Comparison of ENCODE assay signal across 27 mouse cellular contexts in the genomic region with DNA sequence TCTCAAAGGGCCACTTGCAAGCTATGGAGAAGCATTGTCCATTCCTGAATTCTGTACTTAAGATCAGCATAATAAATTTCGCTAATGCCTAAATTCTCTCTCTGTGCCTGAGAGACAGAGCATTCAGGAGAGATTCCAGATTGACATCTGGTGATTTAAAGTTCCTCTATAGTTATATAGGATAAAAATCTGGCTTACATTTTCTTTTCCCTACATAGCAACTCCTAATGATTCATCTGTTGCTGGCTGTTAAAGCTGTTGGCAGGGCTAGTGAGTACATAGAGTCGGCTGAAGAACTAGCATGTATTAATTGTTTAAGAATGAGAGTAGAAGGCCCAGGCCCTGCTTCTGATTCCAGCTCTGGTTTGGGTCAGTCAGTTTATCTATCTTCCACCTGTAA.
DNase-seq lines count a peak whose midpoint lies in the region; ATAC-seq and TF ChIP-seq lines count a peak whose summit lies in the region.
"Had no signal": no experiment of that assay in that cellular context is flagged by ENCODE, and none has a peak within 500 bp of the region (broad histone marks: within the 10 kb centered on the region; RNA-seq: fewer than 3 reads in every experiment).

No protein-coding gene starts in this region.

- no peaks in the 10 kb centered on the region for H3K9me3 ChIP-seq in forebrain, embryonic 14.5 days (replicated peaks; ENCODE audit: control insufficient read depth, low read length)
- H3K9me3 ChIP-seq in forebrain, postnatal 0 days (ENCODE audit: low read length) = no peaks in the 10 kb centered on the region
- H3K9me3 ChIP-seq in limb, embryonic 14.5 days (ENCODE audit: control insufficient read depth, low read length) = no peaks in the 10 kb centered on the region
- H3K9me3 ChIP-seq in limb, embryonic 10.5 days (replicated peaks) = no peaks in the 10 kb centered on the region
- H3K9me3 ChIP-seq: embryonic facial prominence, embryonic 13.5 days; embryonic facial prominence, embryonic 15.5 days; forebrain, embryonic 10.5 days; forebrain, embryonic 12.5 days; forebrain, embryonic 15.5 days; G1E had no signal

- no peak overlapping the region for H3K9ac ChIP-seq in forebrain, embryonic 14.5 days (ENCODE audit: low read length)
- no peak overlapping the region for H3K9ac ChIP-seq in forebrain, postnatal 0 days
- no peak overlapping the region for H3K9ac ChIP-seq in limb, embryonic 14.5 days (ENCODE audit: low read depth, low read length, severe bottlenecking)
- H3K9ac ChIP-seq: embryonic facial prominence, embryonic 13.5 days; embryonic facial prominence, embryonic 15.5 days; forebrain, embryonic 12.5 days; forebrain, embryonic 15.5 days had no signal

- peak; percentile 12 for DNase-seq in forebrain, embryonic 14.5 days (ENCODE audit: low spot score)
- DNase-seq in forebrain, postnatal 0 days = no peak
- DNase-seq in limb, embryonic 14.5 days (ENCODE audit: low spot score) = peak; percentile 2
- DNase-seq in limb, embryonic 10.5 days (ENCODE audit: low spot score) = no peak
- DNase-seq in brain, adult 2 months (ENCODE audit: low read depth, low spot score) = peak; percentile 51
- DNase-seq: adrenal gland, adult 8-10 months; adrenal gland, postnatal 14 days; adrenal gland, postnatal 36 days; B cell, adult 2 months; cerebellum, adult 11 months; cerebellum, adult 18-20 months; cerebellum, adult 8-10 months; cerebellum, adult 9-11 months; cerebellum, postnatal 14 days; cerebellum, postnatal 36 days; embryo, embryonic 11 days had no signal

- no peak overlapping the region for H3K27ac ChIP-seq in forebrain, embryonic 14.5 days (ENCODE audit: low read depth, low read length)
- no peak overlapping the region for H3K27ac ChIP-seq in forebrain, postnatal 0 days (ENCODE audit: low read depth, low read length)
- H3K27ac ChIP-seq in limb, embryonic 14.5 days (replicated peaks; ENCODE audit: low read depth, low read length) = no peak overlapping the region
- H3K27ac ChIP-seq in limb, embryonic 10.5 days = no peak overlapping the region
- H3K27ac ChIP-seq: embryonic facial prominence, embryonic 13.5 days; embryonic facial prominence, embryonic 15.5 days; forebrain, embryonic 10.5 days; forebrain, embryonic 12.5 days; forebrain, embryonic 15.5 days had no signal

- H3K4me3 ChIP-seq in forebrain, embryonic 14.5 days (ENCODE audit: low read depth, low read length) = no peak overlapping the region
- H3K4me3 ChIP-seq in forebrain, postnatal 0 days (ENCODE audit: low read depth, low read length) = no peak overlapping the region
- H3K4me3 ChIP-seq in limb, embryonic 14.5 days (replicated peaks; ENCODE audit: low read length) = no peak overlapping the region
- H3K4me3 ChIP-seq in limb, embryonic 10.5 days = no peak overlapping the region
- H3K4me3 ChIP-seq: embryonic facial prominence, embryonic 13.5 days; embryonic facial prominence, embryonic 15.5 days; erythroblast, embryonic 14.5 days; forebrain, embryonic 10.5 days; forebrain, embryonic 12.5 days; forebrain, embryonic 15.5 days had no signal

- no peak overlapping the region for H3K4me2 ChIP-seq in forebrain, embryonic 14.5 days (ENCODE audit: low read length)
- no peak overlapping the region for H3K4me2 ChIP-seq in forebrain, postnatal 0 days (ENCODE audit: low read depth)
- no peak overlapping the region for H3K4me2 ChIP-seq in limb, embryonic 14.5 days (replicated peaks; ENCODE audit: low read depth, low read length, severe bottlenecking)
- H3K4me2 ChIP-seq: embryonic facial prominence, embryonic 13.5 days; embryonic facial prominence, embryonic 15.5 days; forebrain, embryonic 12.5 days; forebrain, embryonic 15.5 days had no signal

- TF ChIP-seq POLR2A in limb, embryonic 14.5 days (IDR thresholded peaks at IDR 0.05; ENCODE audit: borderline replicate concordance, extremely low read depth, insufficient read depth, insufficient read length) = no peak

- no peak for TF ChIP-seq CTCF in forebrain, postnatal 0 days (IDR thresholded peaks at IDR 0.05; ENCODE audit: low read depth)

- no peaks in the 10 kb centered on the region for H3K4me1 ChIP-seq in forebrain, embryonic 14.5 days (ENCODE audit: control insufficient read depth, insufficient read depth, low read length)
- H3K4me1 ChIP-seq in forebrain, postnatal 0 days (ENCODE audit: insufficient read depth) = no peaks in the 10 kb centered on the region
- no peaks in the 10 kb centered on the region for H3K4me1 ChIP-seq in limb, embryonic 14.5 days (ENCODE audit: control insufficient read depth, insufficient read depth, low read length)
- H3K4me1 ChIP-seq in limb, embryonic 10.5 days = no peaks in the 10 kb centered on the region
- H3K4me1 ChIP-seq: embryonic facial prominence, embryonic 13.5 days; embryonic facial prominence, embryonic 15.5 days; forebrain, embryonic 10.5 days; forebrain, embryonic 12.5 days; forebrain, embryonic 15.5 days had no signal

- no peaks in the 10 kb centered on the region for H3K27me3 ChIP-seq in forebrain, embryonic 14.5 days (replicated peaks; ENCODE audit: control insufficient read depth, insufficient read depth, low read length)
- no peaks in the 10 kb centered on the region for H3K27me3 ChIP-seq in forebrain, postnatal 0 days (ENCODE audit: insufficient read depth, low read length)
- no peaks in the 10 kb centered on the region for H3K27me3 ChIP-seq in limb, embryonic 14.5 days (ENCODE audit: control insufficient read depth, insufficient read depth, low read length)
- H3K27me3 ChIP-seq in limb, embryonic 10.5 days (ENCODE audit: low read depth, poor library complexity, severe bottlenecking) = no peaks in the 10 kb centered on the region
- H3K27me3 ChIP-seq: CH12.LX; embryonic facial prominence, embryonic 13.5 days; embryonic facial prominence, embryonic 15.5 days; forebrain, embryonic 12.5 days; forebrain, embryonic 15.5 days; Patski had no signal

- H3K36me3 ChIP-seq in forebrain, embryonic 14.5 days (ENCODE audit: control insufficient read depth, insufficient read depth, low read length) = no peaks in the 10 kb centered on the region
- H3K36me3 ChIP-seq in forebrain, postnatal 0 days (ENCODE audit: insufficient read depth) = no peaks in the 10 kb centered on the region
- H3K36me3 ChIP-seq in limb, embryonic 14.5 days (ENCODE audit: control insufficient read depth, insufficient read depth, low read length) = no peaks in the 10 kb centered on the region
- no peaks in the 10 kb centered on the region for H3K36me3 ChIP-seq in limb, embryonic 10.5 days
- H3K36me3 ChIP-seq: embryonic facial prominence, embryonic 13.5 days; embryonic facial prominence, embryonic 15.5 days; forebrain, embryonic 10.5 days; forebrain, embryonic 12.5 days; forebrain, embryonic 15.5 days; G1E had no signal

- WGBS in forebrain, embryonic 14.5 days = 34% methylated on average over 2 of the region's 2 CpGs
- WGBS in forebrain, postnatal 0 days = 25% methylated on average over 2 of the region's 2 CpGs
- 67% methylated on average over 2 of the region's 2 CpGs for WGBS in limb, embryonic 14.5 days
- 76% methylated on average over 2 of the region's 2 CpGs for WGBS in limb, embryonic 10.5 days

- ATAC-seq in forebrain, embryonic 14.5 days = no peak
- ATAC-seq in forebrain, postnatal 0 days = no peak
- no peak for ATAC-seq in limb, embryonic 14.5 days (ENCODE audit: low FRiP score, low read depth)
- ATAC-seq: activated CD4-positive, CD25-positive, alpha-beta regulatory T cell, adult 4 months; CD4-positive, CD25-positive, alpha-beta regulatory T cell, adult 4 months; forebrain, embryonic 15.5 days; Patski had no signal

Comparison
In these comparisons a context has a peak if more than half of its experiments do, and no peak if none do; other contexts are left out.
1. DNase-seq: peak in forebrain, embryonic 14.5 days (single experiment), limb, embryonic 14.5 days (single experiment) and brain, adult 2 months (single experiment); none in forebrain, postnatal 0 days (single experiment) and limb, embryonic 10.5 days (single experiment).